Mouse (Mus musculus) intestine, embryonic 14.5 days (tissue): ENCODE results near the gene Atf3. TPM values are rescaled to one million over a fixed set of nuclear protein-coding genes. Genes with fewer than 3 reads are reported as not detected.

Experiments used
- polyA plus RNA-seq: library from polyadenylated mRNA; unstranded; fragments of >200 nt; fragmentation: Nextera tagmentation; extraction: Ambion mirVana; gene quantifications from 2 replicates; pipeline ENCODE4 v1.2.1, GENCODE M21; 2014

The Atf3 gene
- polyA plus RNA-seq, 1 experiment from 2014 or later = 4.4 TPM

Other genes starting within 250 kb of the Atf3 start
- gene Vash2, start 238.7 kb downstream of the Atf3 start, polyA plus RNA-seq = 32.7 and 38.9 TPM in 2 replicates
- gene Flvcr1, start 191.9 kb downstream of the Atf3 start, polyA plus RNA-seq = 8.4 and 9.5 TPM in 2 replicates
- gene Spata45, start 181.4 kb downstream of the Atf3 start, polyA plus RNA-seq = not detected in 2 replicates
- 12.4 and 16.7 TPM in 2 replicates for gene Tatdn3, start 155.1 kb downstream of the Atf3 start, polyA plus RNA-seq
- 20.8 and 23.9 TPM in 2 replicates for gene Nsl1, start 155.0 kb downstream of the Atf3 start, polyA plus RNA-seq
- 10.7 and 12.5 TPM in 2 replicates for gene Batf3, start 120.2 kb downstream of the Atf3 start, polyA plus RNA-seq
- gene Fam71a, start 53.2 kb downstream of the Atf3 start, polyA plus RNA-seq = not detected in 2 replicates
- 126 and 128 TPM in 2 replicates for gene Nenf, start 100.2 kb upstream of the Atf3 start, polyA plus RNA-seq
- 21.0 and 21.9 TPM in 2 replicates for gene Tmem206, start 107.9 kb upstream of the Atf3 start, polyA plus RNA-seq
- 25.2 and 27.1 TPM in 2 replicates for gene Ppp2r5a, start 185.2 kb upstream of the Atf3 start, polyA plus RNA-seq